Mouse (Mus musculus) embryonic facial prominence, embryonic 10.5 days (tissue): ENCODE data around the gene Tmem140. TPM values are rescaled to one million over a fixed set of nuclear protein-coding genes. Genes with fewer than 3 reads are reported as not detected.

Experiments used
- DNase-seq: peaks from one replicate; pipeline ENCODE4 v3.0.0-alpha.2; 2017; ENCODE audit warnings: low spot score
- H3K27ac ChIP-seq: fragments of 300-500 bp; sonication (generic); replicated peaks from 2 replicates; pipeline ENCODE4 v1.5.1; 2016; ENCODE audit warnings: mild to moderate bottlenecking
- H3K27me3 ChIP-seq: fragments of 300-500 bp; sonication (generic); replicated peaks from 2 replicates; pipeline ENCODE4 v1.6.1; 2016; ENCODE audit warnings: low read depth, mild to moderate bottlenecking; ENCODE audit not compliant: poor library complexity, severe bottlenecking
- H3K36me3 ChIP-seq: fragments of 300-500 bp; sonication (generic); replicated peaks from 2 replicates; pipeline ENCODE4 v1.6.1; 2016; ENCODE audit warnings: mild to moderate bottlenecking, moderate library complexity
- H3K4me1 ChIP-seq: fragments of 300-500 bp; sonication (generic); 2 replicates; pipeline ENCODE4 v1.6.1; 2016
- H3K4me3 ChIP-seq: fragments of 300-500 bp; sonication (generic); 2 replicates; pipeline ENCODE4 v1.5.1; 2016; ENCODE audit warnings: mild to moderate bottlenecking, moderate library complexity
- H3K9me3 ChIP-seq: fragments of 300-500 bp; sonication (generic); 2 replicates; pipeline ENCODE4 v1.6.1; 2016; ENCODE audit warnings: mild to moderate bottlenecking
- WGBS: fragments of 180-500 bp; shearing (Covaris S2); methylation state at CpG from one replicate; pipeline ENCODE4 v1.1.7; 2016; 5-methylcytosine and 5-hydroxymethylcytosine counted together
- polyA plus RNA-seq: library from polyadenylated mRNA; unstranded; fragments of >200 nt; fragmentation: Nextera tagmentation; extraction: Ambion mirVana; gene quantifications from 2 replicates; pipeline ENCODE4 v1.2.1, GENCODE M21; 2016

Gene Tmem140
- polyA plus RNA-seq, 1 experiment from 2014 or later: 1.8 TPM

- 88% methylated on average over 10 of the region's 10 CpGs for WGBS
- Histone ChIP-seq H3K27ac (no peak overlapping the region), H3K9me3 (no peaks in the 10 kb centered on the region), H3K27me3 (no peaks in the 10 kb centered on the region), H3K36me3 (peaks cover 97% of the 10 kb centered on the region), H3K4me3 (no peak overlapping the region), H3K4me1 (peaks cover 21% of the 10 kb centered on the region)
- no peak for DNase-seq
These were observed 40.9 kb downstream of the Tmem140 start for GRCm38 (mm10) chr6:34903851-34904250.

- WGBS: 94% methylated on average over 6 of the region's 6 CpGs
- Histone ChIP-seq H3K4me1 (peaks cover 25% of the 10 kb centered on the region), H3K4me3 (no peak overlapping the region), H3K36me3 (peaks cover 96% of the 10 kb centered on the region), H3K9me3 (no peaks in the 10 kb centered on the region), H3K27me3 (no peaks in the 10 kb centered on the region), H3K27ac (no peak overlapping the region)
- DNase-seq: no peak
These were observed 41.4 kb downstream of the Tmem140 start for GRCm38 (mm10) chr6:34904361-34904760.

GRCm38 (mm10) chr6:34906125-34906524, 43.2 kb downstream of the Tmem140 start:
- H3K4me3 ChIP-seq: no peak overlapping the region
- peaks cover 78% of the 10 kb centered on the region for H3K36me3 ChIP-seq
- H3K27ac ChIP-seq: no peak overlapping the region
- H3K9me3 ChIP-seq: no peaks in the 10 kb centered on the region
- no peak for DNase-seq
- H3K27me3 ChIP-seq: no peaks in the 10 kb centered on the region
- WGBS: 81% methylated on average over 2 of the region's 2 CpGs
- peaks cover 40% of the 10 kb centered on the region for H3K4me1 ChIP-seq

- Histone ChIP-seq H3K4me3 (no peak overlapping the region), H3K27ac (peak overlapping the region; percentile 41; the same call in 1 of the 2 replicates), H3K27me3 (no peaks in the 10 kb centered on the region), H3K36me3 (peaks cover 73% of the 10 kb centered on the region), H3K9me3 (no peaks in the 10 kb centered on the region), H3K4me1 (peaks cover 40% of the 10 kb centered on the region)
- 93% methylated on average over 4 of the region's 4 CpGs for WGBS
- DNase-seq: no peak
These were observed 43.7 kb downstream of the Tmem140 start for GRCm38 (mm10) chr6:34906661-34907060.

GRCm38 (mm10) chr6:34907121-34907614, 44.2 kb downstream of the Tmem140 start:
- WGBS: 49% methylated on average over 2 of the region's 2 CpGs
- DNase-seq: no peak
- H3K36me3 ChIP-seq: peaks cover 68% of the 10 kb centered on the region
- peak overlapping the region; percentile 41 for H3K27ac ChIP-seq
- H3K27me3 ChIP-seq: no peaks in the 10 kb centered on the region
- no peak overlapping the region for H3K4me3 ChIP-seq
- H3K9me3 ChIP-seq: no peaks in the 10 kb centered on the region
- peaks cover 36% of the 10 kb centered on the region for H3K4me1 ChIP-seq

GRCm38 (mm10) chr6:34907696-34908260, 44.8 kb downstream of the Tmem140 start:
- H3K9me3 ChIP-seq: no peaks in the 10 kb centered on the region
- H3K4me1 ChIP-seq: peaks cover 34% of the 10 kb centered on the region
- H3K27ac ChIP-seq: peak overlapping the region; percentile 7; the same call in 1 of the 2 replicates
- no peak for DNase-seq
- H3K36me3 ChIP-seq: peaks cover 62% of the 10 kb centered on the region
- WGBS: 82% methylated on average over 18 of the region's 18 CpGs
- no peak overlapping the region for H3K4me3 ChIP-seq
- H3K27me3 ChIP-seq: no peaks in the 10 kb centered on the region

GRCm38 (mm10) chr6:34909631-34910345, 46.8 kb downstream of the Tmem140 start:
- Histone ChIP-seq H3K27me3 (no peaks in the 10 kb centered on the region), H3K4me3 (peak overlapping the region; percentile 84), H3K27ac (peak overlapping the region; percentile 90; the same call in 1 of the 2 replicates), H3K9me3 (no peaks in the 10 kb centered on the region), H3K4me1 (peaks cover 34% of the 10 kb centered on the region), H3K36me3 (peaks cover 43% of the 10 kb centered on the region)
- no peak for DNase-seq
- WGBS: 53% methylated on average over 8 of the region's 8 CpGs

- peak within 1 kb of the TSS; percentile 90 for H3K27ac ChIP-seq
- H3K36me3 ChIP-seq: peaks cover 35% of the 10 kb centered on the region
- no peaks in the 10 kb centered on the region for H3K27me3 ChIP-seq
- no peaks in the 10 kb centered on the region for H3K9me3 ChIP-seq
- H3K4me1 ChIP-seq: peaks cover 34% of the 10 kb centered on the region
- DNase-seq: peak; percentile 97
- peak within 1 kb of the TSS; percentile 84 for H3K4me3 ChIP-seq
- under 1% methylated on average over 64 of the region's 64 CpGs for WGBS
These were observed 47.6 kb downstream of the Tmem140 start, which contains the start of gene Wdr91 for GRCm38 (mm10) chr6:34910371-34911219. TSS of gene Wdr91 (minus strand) at chr6:34910876.

GRCm38 (mm10) chr6:34913341-34914040, 50.5 kb downstream of the Tmem140 start:
- Histone ChIP-seq H3K36me3 (peaks cover 8% of the 10 kb centered on the region; the same call in 1 of the 2 replicates), H3K27ac (no peak overlapping the region), H3K27me3 (no peaks in the 10 kb centered on the region), H3K4me1 (peaks cover 22% of the 10 kb centered on the region), H3K4me3 (no peak overlapping the region), H3K9me3 (no peaks in the 10 kb centered on the region)
- DNase-seq: no peak
- 83% methylated on average over 13 of the region's 13 CpGs for WGBS

- no peak overlapping the region for H3K27ac ChIP-seq
- H3K4me3 ChIP-seq: no peak overlapping the region
- no peaks in the 10 kb centered on the region for H3K36me3 ChIP-seq
- no peaks in the 10 kb centered on the region for H3K27me3 ChIP-seq
- 88% methylated on average over 3 of the region's 3 CpGs for WGBS
- no peaks in the 10 kb centered on the region for H3K9me3 ChIP-seq
- H3K4me1 ChIP-seq: peaks cover 26% of the 10 kb centered on the region
- DNase-seq: no peak
These were observed 51.5 kb downstream of the Tmem140 start for GRCm38 (mm10) chr6:34914462-34914861.

- Histone ChIP-seq H3K27me3 (no peaks in the 10 kb centered on the region), H3K4me1 (peaks cover 26% of the 10 kb centered on the region), H3K27ac (peak overlapping the region; percentile 36), H3K36me3 (no peaks in the 10 kb centered on the region), H3K9me3 (no peaks in the 10 kb centered on the region), H3K4me3 (no peak overlapping the region)
- 54% methylated on average over 7 of the region's 7 CpGs for WGBS
- DNase-seq: peak; percentile 18
These were observed 56.2 kb downstream of the Tmem140 start for GRCm38 (mm10) chr6:34919146-34919545.

GRCm38 (mm10) chr6:34919956-34920355, 57.0 kb downstream of the Tmem140 start, which contains the start of gene Stra8:
TSS of gene Stra8 (plus strand) at chr6:34920163.
- DNase-seq: peak; percentile 39
- WGBS: 46% methylated on average over 10 of the region's 10 CpGs
- Histone ChIP-seq H3K27me3 (no peaks in the 10 kb centered on the region), H3K4me1 (peaks cover 26% of the 10 kb centered on the region), H3K36me3 (no peaks in the 10 kb centered on the region), H3K27ac (peak within 1 kb of the TSS; percentile 36), H3K9me3 (no peaks in the 10 kb centered on the region), H3K4me3 (no peak within 1 kb of the TSS)
